Mouse (Mus musculus) lung, postnatal 0 days (tissue): ENCODE data around the gene Mllt10.

Experiments
- CTCF ChIP-seq: IDR thresholded peaks from 2 replicates; pipeline ENCODE4 v1.5.1; 2016; ENCODE audit warnings: antibody characterized with exemption, mild to moderate bottlenecking
- EP300 ChIP-seq: IDR thresholded peaks from 2 replicates; pipeline ENCODE4 v1.6.1; 2016; ENCODE audit warnings: antibody characterized with exemption, mild to moderate bottlenecking, control low read depth

DNA sequence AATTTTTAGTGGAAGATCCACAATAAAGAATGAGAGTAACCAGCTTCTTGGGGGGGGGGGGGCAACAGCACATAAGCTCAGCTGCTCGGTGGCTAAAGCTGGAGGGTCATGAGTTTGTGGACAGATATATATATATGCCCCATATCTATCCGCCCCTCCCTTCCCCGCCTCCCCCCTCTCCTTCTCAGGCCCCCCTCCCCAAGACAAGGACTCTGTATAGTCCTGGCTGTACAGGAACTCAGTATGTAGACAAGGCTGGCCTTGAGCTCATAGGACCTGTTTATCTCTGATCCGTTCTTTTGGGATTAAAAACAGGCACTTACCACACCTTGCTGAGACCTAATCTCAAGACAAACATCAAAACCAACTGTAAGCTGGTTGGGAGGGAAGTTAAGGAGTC is 154.9 kb downstream of the Mllt10 start:
- no peak for TF ChIP-seq EP300
- TF ChIP-seq CTCF, result no peak
